Mouse (Mus musculus): Measurements from ENCODE around the gene Plce1. TPM values are rescaled to one million over a fixed set of nuclear protein-coding genes. Genes with fewer than 3 reads are reported as not detected.

Plce1 gene
- polyA plus RNA-seq, 1 experiment, result not detected

GRCm38 (mm10) chr19:38470257-38470893, 10.5 kb upstream of the Plce1 start:
- no peak for TF ChIP-seq POLR2A (IDR thresholded peaks at IDR 0.05; ENCODE audit: borderline replicate concordance, low read depth, low read length)

GRCm38 (mm10) chr19:38475394-38475793, 5.5 kb upstream of the Plce1 start:
- H3K27ac ChIP-seq (ENCODE audit: insufficient read depth, low read depth, low read length), result no peak overlapping the region
- no peaks in the 10 kb centered on the region for H3K4me1 ChIP-seq (ENCODE audit: control insufficient read depth, insufficient read depth, low read length)
- TF ChIP-seq POLR2A (IDR thresholded peaks at IDR 0.05; ENCODE audit: borderline replicate concordance, low read depth, low read length) (no peak), CTCF (IDR thresholded peaks at IDR 0.05; ENCODE audit: low read depth, low read length) (no peak)
- H3K4me3 ChIP-seq (ENCODE audit: insufficient read depth, low read length), result no peak overlapping the region

More at GRCm38 (mm10) chr19:38470257-38470893, 10.5 kb upstream of the Plce1 start:
- no peaks in the 10 kb centered on the region for H3K4me1 ChIP-seq (ENCODE audit: control insufficient read depth, insufficient read depth, low read length)
- H3K4me3 ChIP-seq (ENCODE audit: insufficient read depth, low read length), result no peak overlapping the region
- no peak overlapping the region for H3K27ac ChIP-seq (ENCODE audit: insufficient read depth, low read depth, low read length)

DNA sequence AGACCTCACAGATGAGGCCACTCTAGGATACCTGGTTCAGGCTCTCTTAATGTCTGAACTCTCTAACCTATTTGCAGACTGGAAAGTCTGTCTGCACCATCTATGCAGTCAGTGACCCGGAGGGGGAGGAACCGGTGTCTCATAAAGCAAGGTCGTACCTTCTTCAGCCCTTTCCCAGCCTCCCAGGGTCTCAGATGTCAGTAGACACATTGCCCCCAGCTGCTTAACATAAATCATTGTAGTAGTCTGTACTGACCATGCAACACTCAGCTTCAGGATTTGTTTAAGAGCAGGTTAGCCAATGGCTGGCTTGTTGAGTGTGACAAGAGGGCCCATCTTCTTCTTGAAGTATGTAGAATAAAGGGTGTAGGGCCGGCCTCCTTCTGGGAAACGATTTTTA, 2.6 kb upstream of the Plce1 start:
- Histone ChIP-seq H3K4me1 (ENCODE audit: control insufficient read depth, insufficient read depth, low read length) (no peaks in the 10 kb centered on the region), H3K27ac (ENCODE audit: insufficient read depth, low read depth, low read length) (no peak overlapping the region), H3K4me3 (ENCODE audit: insufficient read depth, low read length) (no peak overlapping the region)
- TF ChIP-seq POLR2A (IDR thresholded peaks at IDR 0.05; ENCODE audit: borderline replicate concordance, low read depth, low read length) (no peak), CTCF (IDR thresholded peaks at IDR 0.05; ENCODE audit: low read depth, low read length) (no peak)

DNA sequence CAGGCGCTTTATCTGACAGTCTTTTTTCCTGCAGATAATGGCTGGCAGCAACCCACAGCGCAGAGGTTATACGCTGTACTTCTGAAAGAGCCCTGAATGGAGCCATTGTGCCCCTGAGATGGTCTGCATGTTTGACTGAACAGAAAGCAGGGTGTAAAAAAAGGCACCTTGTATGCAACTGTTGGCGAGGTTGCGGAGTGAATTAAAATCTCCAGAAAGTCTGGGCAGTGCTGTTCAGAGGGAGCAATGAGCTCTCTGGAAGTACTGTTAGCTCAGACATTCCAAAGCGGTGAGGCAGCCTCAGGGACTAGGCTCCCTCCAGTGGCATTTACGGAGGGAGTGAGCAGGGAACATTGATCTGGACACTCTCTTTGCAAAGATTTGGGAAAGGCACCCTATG, 2.0 kb upstream of the Plce1 start:
- H3K4me1 ChIP-seq (ENCODE audit: control insufficient read depth, insufficient read depth, low read length), result no peaks in the 10 kb centered on the region
- TF ChIP-seq POLR2A (IDR thresholded peaks at IDR 0.05; ENCODE audit: borderline replicate concordance, low read depth, low read length) (no peak), CTCF (IDR thresholded peaks at IDR 0.05; ENCODE audit: low read depth, low read length) (no peak)

DNA sequence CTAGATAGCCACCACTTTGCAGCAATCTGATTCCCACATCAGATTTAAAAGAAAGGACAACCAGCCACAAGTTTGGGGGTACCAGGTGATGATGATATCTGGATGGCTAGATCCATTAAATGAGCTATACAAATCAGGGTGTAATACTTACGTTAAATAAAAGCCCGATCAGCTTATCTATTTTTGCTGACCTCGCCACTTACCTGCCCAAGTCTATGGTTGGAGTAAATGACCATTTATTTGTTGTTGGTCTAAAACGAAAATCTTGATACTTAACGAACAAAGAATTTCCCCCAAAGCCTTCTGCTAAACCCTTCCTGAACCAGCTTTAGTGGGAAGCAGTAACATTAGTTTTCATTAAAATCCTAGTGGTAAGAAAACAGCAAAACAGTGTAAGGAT, 1.4 kb upstream of the Plce1 start:
- TF ChIP-seq POLR2A (IDR thresholded peaks at IDR 0.05; ENCODE audit: borderline replicate concordance, low read depth, low read length), result no peak
- no peak for TF ChIP-seq CTCF (IDR thresholded peaks at IDR 0.05; ENCODE audit: low read depth, low read length)
- H3K4me1 ChIP-seq (ENCODE audit: control insufficient read depth, insufficient read depth, low read length), result no peaks in the 10 kb centered on the region
- H3K27ac ChIP-seq (ENCODE audit: insufficient read depth, low read depth, low read length), result no peak overlapping the region
- H3K4me3 ChIP-seq (ENCODE audit: insufficient read depth, low read length), result no peak overlapping the region

More for the DNA sequence above, 2.0 kb upstream of the Plce1 start:
- H3K4me3 ChIP-seq (ENCODE audit: insufficient read depth, low read length), result no peak overlapping the region
- H3K27ac ChIP-seq (ENCODE audit: insufficient read depth, low read depth, low read length), result no peak overlapping the region

GRCm38 (mm10) chr19:38480156-38480720, 671 bp upstream of the Plce1 start:
- no peak overlapping the region for H3K27ac ChIP-seq (ENCODE audit: insufficient read depth, low read depth, low read length)
- TF ChIP-seq POLR2A (IDR thresholded peaks at IDR 0.05; ENCODE audit: borderline replicate concordance, low read depth, low read length) (no peak), CTCF (IDR thresholded peaks at IDR 0.05; ENCODE audit: low read depth, low read length) (no peak)
- no peak overlapping the region for H3K4me3 ChIP-seq (ENCODE audit: insufficient read depth, low read length)
- H3K4me1 ChIP-seq (ENCODE audit: control insufficient read depth, insufficient read depth, low read length), result no peaks in the 10 kb centered on the region

GRCm38 (mm10) chr19:38481906-38482305, 997 bp downstream of the Plce1 start:
- Histone ChIP-seq H3K4me1 (ENCODE audit: control insufficient read depth, insufficient read depth, low read length) (no peaks in the 10 kb centered on the region), H3K27ac (ENCODE audit: insufficient read depth, low read depth, low read length) (no peak overlapping the region), H3K4me3 (ENCODE audit: insufficient read depth, low read length) (no peak overlapping the region)
- TF ChIP-seq CTCF (IDR thresholded peaks at IDR 0.05; ENCODE audit: low read depth, low read length) (no peak), POLR2A (IDR thresholded peaks at IDR 0.05; ENCODE audit: borderline replicate concordance, low read depth, low read length) (no peak)

DNA sequence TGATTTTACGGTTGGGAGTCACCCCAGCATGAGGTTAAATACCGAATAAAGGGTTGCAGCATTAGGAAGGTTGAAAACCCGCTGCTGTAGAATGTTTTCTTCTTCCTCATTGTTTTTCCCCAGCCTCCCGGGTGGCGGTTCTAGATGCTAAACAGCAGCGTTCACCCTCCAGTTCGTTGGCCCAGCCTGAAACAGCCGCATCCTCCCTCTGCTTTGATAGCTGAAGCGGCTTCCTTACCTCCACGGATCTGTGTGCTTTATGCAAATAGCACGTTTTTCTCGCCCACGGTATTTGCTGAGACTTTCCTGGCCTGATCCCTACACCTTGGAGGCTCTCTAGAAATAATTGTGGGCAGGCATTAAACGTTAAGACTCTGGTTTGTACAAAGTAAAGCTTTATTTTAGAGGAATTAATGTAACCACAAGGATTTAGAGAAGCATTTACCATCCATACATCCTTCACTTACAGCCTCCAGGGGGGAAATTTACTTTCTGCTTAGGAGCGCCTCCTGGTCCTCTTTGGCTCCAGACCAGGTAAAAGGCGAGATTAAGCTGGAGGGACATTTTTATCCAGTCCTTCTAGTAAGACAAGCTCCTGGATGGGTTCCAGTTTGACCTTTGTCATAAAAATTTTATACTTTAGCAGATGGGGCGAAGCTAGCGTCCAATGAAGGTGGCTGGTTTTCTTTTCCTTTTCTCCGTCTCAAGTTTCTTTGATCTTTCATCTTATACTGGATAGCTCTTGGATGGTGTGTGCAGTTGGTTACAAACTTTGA, 1.7 kb downstream of the Plce1 start:
- Histone ChIP-seq H3K4me1 (ENCODE audit: control insufficient read depth, insufficient read depth, low read length) (no peaks in the 10 kb centered on the region), H3K4me3 (ENCODE audit: insufficient read depth, low read length) (no peak overlapping the region), H3K27ac (ENCODE audit: insufficient read depth, low read depth, low read length) (no peak overlapping the region)
- TF ChIP-seq POLR2A (IDR thresholded peaks at IDR 0.05; ENCODE audit: borderline replicate concordance, low read depth, low read length) (no peak), CTCF (IDR thresholded peaks at IDR 0.05; ENCODE audit: low read depth, low read length) (no peak)

DNA sequence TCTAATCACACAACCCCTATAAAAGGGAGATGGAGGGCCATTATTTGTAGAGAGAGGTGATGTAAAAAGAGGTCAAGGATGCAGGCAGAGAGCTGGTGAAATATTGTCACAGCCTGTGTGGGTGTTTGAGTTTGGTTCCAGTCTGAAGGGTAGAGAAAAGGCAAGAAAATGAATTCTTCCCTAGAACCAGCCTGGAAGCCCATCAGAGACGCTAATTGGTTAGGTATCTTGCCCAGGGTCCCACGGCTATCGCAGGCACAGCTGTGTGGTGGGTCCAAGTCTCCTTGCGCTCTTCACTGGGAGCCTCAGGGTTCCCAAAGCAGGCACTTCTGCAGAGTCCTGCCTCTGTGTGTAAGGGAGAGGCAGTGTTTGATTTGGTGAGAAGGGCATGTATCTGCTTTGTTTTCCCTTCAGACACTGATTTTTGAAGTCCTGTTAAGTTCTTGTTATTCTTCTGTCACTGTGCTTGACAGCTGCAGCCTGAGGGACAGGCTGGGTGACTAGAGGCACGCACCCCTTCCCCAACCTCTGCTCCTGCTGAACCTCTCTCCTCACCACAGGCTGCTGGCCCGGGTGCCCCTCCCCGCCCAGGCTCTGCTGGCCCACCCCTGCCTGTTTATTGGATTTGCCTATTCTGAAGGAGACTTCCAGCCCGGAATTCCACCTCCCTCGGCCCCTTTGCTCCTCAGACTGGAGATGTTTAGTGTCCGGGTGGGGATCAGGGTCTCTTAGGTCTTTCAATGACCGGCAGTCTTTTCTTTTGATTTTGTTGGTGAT, 5.1 kb downstream of the Plce1 start:
- Histone ChIP-seq H3K4me3 (ENCODE audit: insufficient read depth, low read length) (no peak overlapping the region), H3K4me1 (ENCODE audit: control insufficient read depth, insufficient read depth, low read length) (no peaks in the 10 kb centered on the region), H3K27ac (ENCODE audit: insufficient read depth, low read depth, low read length) (no peak overlapping the region)
- TF ChIP-seq CTCF (IDR thresholded peaks at IDR 0.05; ENCODE audit: low read depth, low read length), result no peak
- TF ChIP-seq POLR2A (IDR thresholded peaks at IDR 0.05; ENCODE audit: borderline replicate concordance, low read depth, low read length), result no peak
